ENCODE assay signal across 8 mouse cellular contexts in the genomic region with DNA sequence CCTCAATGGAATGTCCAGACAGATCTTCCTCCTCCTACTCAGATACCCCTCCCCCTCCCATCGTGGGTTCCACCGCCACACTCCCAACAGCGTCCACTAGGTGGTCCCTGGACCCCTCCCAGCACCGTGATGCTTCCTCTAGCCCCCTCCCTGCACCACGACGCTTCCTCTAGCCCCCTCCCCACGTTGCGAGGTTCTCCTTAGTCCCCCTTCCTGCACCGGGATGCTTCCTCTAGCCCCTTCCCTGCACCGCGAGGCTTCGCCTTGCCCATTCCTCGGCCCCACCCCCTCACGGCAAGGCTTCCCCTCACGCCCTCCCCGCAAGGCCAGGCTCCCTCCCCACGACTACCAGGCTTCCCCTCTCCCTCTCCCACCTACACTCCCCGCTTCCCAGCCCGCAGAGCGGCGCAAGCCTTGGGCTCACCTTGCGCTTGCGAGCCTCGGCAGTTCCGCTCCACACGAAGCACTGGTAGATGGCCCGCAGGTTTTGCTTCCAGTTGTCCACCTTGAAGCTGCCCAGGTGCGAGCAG. TPM values are rescaled to one million over a fixed set of nuclear protein-coding genes. Genes with fewer than 3 reads are reported as not detected.
DNase-seq lines count a peak whose midpoint lies in the region; ATAC-seq and TF ChIP-seq lines count a peak whose summit lies in the region.

No protein-coding gene starts in this region.

- peaks cover 12 to 13% of the 10 kb centered on the region in 2 experiments for H3K4me1 ChIP-seq in MEL (ENCODE audit: control insufficient read depth in 1 of 2, insufficient read depth in 2 of 2, low read length in 2 of 2)
- H3K4me1 ChIP-seq in cortical plate, adult 2 months (ENCODE audit: control insufficient read depth, insufficient read depth, low read length): peaks cover 7% of the 10 kb centered on the region
- H3K4me1 ChIP-seq in heart, embryonic 16.5 days (ENCODE audit: control insufficient read depth, insufficient read depth, low read length): peaks cover 13% of the 10 kb centered on the region

- peak; percentile 20 to 27 (median 20); a peak in 3 of 6 replicates for TF ChIP-seq CTCF in MEL (IDR thresholded peaks at IDR 0.05 in 2 of 3, conservative IDR thresholded peaks at IDR 0.05 in 1 of 3; ENCODE audit: control insufficient read depth in 1 of 3, insufficient read depth in 1 of 3, low read depth in 2 of 3, low read length in 3 of 3, poor library complexity in 1 of 3, severe bottlenecking in 1 of 3)
- peak; percentile 38; the same call in 1 of the 2 replicates for TF ChIP-seq CTCF in cortical plate, adult 2 months (IDR thresholded peaks at IDR 0.05; ENCODE audit: extremely low read depth, insufficient read depth, low read length)

- H3K9ac ChIP-seq in MEL (ENCODE audit: control insufficient read depth, low read depth, low read length, poor library complexity, severe bottlenecking): peak overlapping the region; percentile 79
- peak overlapping the region; percentile 94 for H3K9ac ChIP-seq in heart, embryonic 16.5 days (ENCODE audit: low read length)

- no peaks in the 10 kb centered on the region for H3K9me3 ChIP-seq in MEL (replicated peaks; ENCODE audit: insufficient read depth, low read length)
- no peaks in the 10 kb centered on the region for H3K9me3 ChIP-seq in heart, embryonic 16.5 days (replicated peaks; ENCODE audit: control insufficient read depth, low read length)

- peak; percentile 54 to 65 for DNase-seq in B cell, adult 2 months
- DNase-seq in MEL (ENCODE audit: low read depth, low spot score): peak; percentile 76
- peak; percentile 40 for DNase-seq in layer of hippocampus, adult 9-11 months
- DNase-seq in lung, postnatal 14 days: peak; percentile 63
- DNase-seq in retina, postnatal 7 days (ENCODE audit: low read depth, low spot score): peak; percentile 65

- under 1% methylated on average over 28 of the region's 28 CpGs for WGBS in heart, embryonic 16.5 days

- peak overlapping the region; percentile 60 for H3K27ac ChIP-seq in MEL (ENCODE audit: control insufficient read depth, low read depth, low read length)
- H3K27ac ChIP-seq in cortical plate, adult 2 months (ENCODE audit: insufficient read depth, low read length): peak overlapping the region; percentile 99
- H3K27ac ChIP-seq in heart, embryonic 16.5 days (ENCODE audit: low read length): peak overlapping the region; percentile 94

- H3K79me2 ChIP-seq in MEL (ENCODE audit: control insufficient read depth, insufficient read depth, low read length, poor library complexity): peaks cover 22% of the 10 kb centered on the region

- H3K36me3 ChIP-seq in MEL (ENCODE audit: control insufficient read depth in 1 of 2, insufficient read depth in 2 of 2, low read length in 2 of 2): peaks cover 0 to 18% of the 10 kb centered on the region in 2 experiments; a peak in 2 of 4 replicates
- no peaks in the 10 kb centered on the region for H3K36me3 ChIP-seq in heart, embryonic 16.5 days (ENCODE audit: control insufficient read depth, insufficient read depth)

- peak overlapping the region; percentile 78 to 85 for H3K4me3 ChIP-seq in MEL (ENCODE audit: control insufficient read depth in 1 of 2, insufficient read depth in 1 of 2, low read depth in 2 of 2, low read length in 2 of 2)
- peak overlapping the region; percentile 100 for H3K4me3 ChIP-seq in cortical plate, adult 2 months (ENCODE audit: insufficient read depth, low read length)
- H3K4me3 ChIP-seq in heart, embryonic 16.5 days (ENCODE audit: low read length): peak overlapping the region; percentile 82

- H3K4me2 ChIP-seq in heart, embryonic 16.5 days (ENCODE audit: low read depth, low read length): peak overlapping the region; percentile 76

- TF ChIP-seq POLR2A in MEL (IDR thresholded peaks at IDR 0.05; ENCODE audit: control insufficient read depth in 1 of 2, insufficient read depth in 1 of 2, low read depth in 1 of 2, low read length in 2 of 2, poor library complexity in 1 of 2): no peak
- TF ChIP-seq POLR2A in cortical plate, adult 2 months (IDR thresholded peaks at IDR 0.05; ENCODE audit: extremely low read depth, insufficient read depth, low read length): no peak

- ATAC-seq in heart, embryonic 16.5 days (replicated peaks; ENCODE audit: extremely low read depth, insufficient read depth, low FRiP score): peak; percentile 28; the same call in 1 of the 2 replicates
- ATAC-seq in monocyte, adult 5-6 weeks (replicated peaks; ENCODE audit: insufficient number of reproducible peaks, low FRiP score, low TSS enrichment, poor library complexity, severe bottlenecking): no peak

- H3K27me3 ChIP-seq in MEL (ENCODE audit: control insufficient read depth in 1 of 2, insufficient read depth in 2 of 2, low read length in 2 of 2): no peaks in the 10 kb centered on the region; a peak in 1 of 4 replicates
- no peaks in the 10 kb centered on the region for H3K27me3 ChIP-seq in heart, embryonic 16.5 days (ENCODE audit: control insufficient read depth, insufficient read depth, low read length)

- no peak for TF ChIP-seq EP300 in MEL (IDR thresholded peaks at IDR 0.05; ENCODE audit: low read depth in 1 of 2, low read length in 2 of 2)

- TF ChIP-seq RAD21 in MEL (IDR thresholded peaks at IDR 0.05; ENCODE audit: low read depth, low read length): no peak

TF ChIP-seq in MEL, 35 proteins besides CTCF, POLR2A, EP300 and RAD21:
- TF ChIP-seq TBP (IDR thresholded peaks at IDR 0.05; ENCODE audit: low read depth, low read length) (no peak), POLR2AphosphoS5 (IDR thresholded peaks at IDR 0.05; ENCODE audit: borderline replicate concordance, low read depth, low read length) (no peak), CHD1 (IDR thresholded peaks at IDR 0.05; ENCODE audit: low read depth, low read length) (no peak), MAZ (IDR thresholded peaks at IDR 0.05; ENCODE audit: low read depth, low read length) (no peak; the same call in 1 of the 2 replicates), UBTF (IDR thresholded peaks at IDR 0.05; ENCODE audit: borderline replicate concordance, insufficient read depth, low read depth, low read length) (no peak), KAT2A (conservative IDR thresholded peaks at IDR 0.05; ENCODE audit: low read depth, low read length) (no peak), E2F4 (IDR thresholded peaks at IDR 0.05; ENCODE audit: borderline replicate concordance, low read depth, low read length) (no peak), HCFC1 (IDR thresholded peaks at IDR 0.05; ENCODE audit: low read depth, low read length) (no peak), ETS1 (IDR thresholded peaks at IDR 0.05; ENCODE audit: low read depth, low read length) (no peak), RCOR1 (IDR thresholded peaks at IDR 0.05; ENCODE audit: low read depth, low read length) (no peak), SIN3A (IDR thresholded peaks at IDR 0.05; ENCODE audit: low read length) (peak; percentile 51; the same call in 1 of the 2 replicates), USF2 (IDR thresholded peaks at IDR 0.05; ENCODE audit: borderline replicate concordance in 1 of 2, insufficient read depth in 1 of 2, low read depth in 1 of 2, low read length in 2 of 2) (no peak), ELF1 (IDR thresholded peaks at IDR 0.05; ENCODE audit: low read depth, low read length) (0 out of 2 replicates have a peak, but pooled peaks have one; percentile 7), MXI1 (IDR thresholded peaks at IDR 0.05; ENCODE audit: low read depth, low read length) (peak; percentile 71; the same call in 1 of the 2 replicates), MEF2A (IDR thresholded peaks at IDR 0.05; ENCODE audit: extremely low read depth, insufficient replicate concordance, low read depth, low read length, poor library complexity, severe bottlenecking) (no peak)

RNA-seq across cellular contexts. Expression of gene Usp22, which starts 0.5 kb away (rescaled TPM):
- total RNA-seq in MEL (2012; rRNA removed): 36.5 and 37.1 TPM in 2 replicates
- polyA plus RNA-seq in MEL (2012; ENCODE audit: insufficient read depth in 1 of 2, insufficient read length in 2 of 2, low read depth in 1 of 2, low replicate concordance in 2 of 2, missing spikeins in 1 of 2): 100 to 1,000 TPM in 1 of 2 experiments, 10 to 100 TPM in 1; 36.9 to 646 TPM
- 152 and 154 TPM in 2 replicates for polyA plus RNA-seq in cortical plate, adult 2 months (2012; rRNA removed)
- 63.3 and 69.9 TPM in 2 replicates for polyA plus RNA-seq in heart, embryonic 16.5 days (2015; fragmentation: Nextera tagmentation; extraction: Ambion mirVana)
- total RNA-seq in monocyte, adult 5-6 weeks (2017): 40.7 to 65.8 TPM (median 44.4 TPM) in 3 replicates

RNA-seq across cellular contexts. Expression of gene Aldh3a1, which starts 33.0 kb away (rescaled TPM):
- total RNA-seq in MEL (2012; rRNA removed): 0.08 TPM in 1 of 2 replicates, not detected in the other
- polyA plus RNA-seq in MEL (2012; ENCODE audit: insufficient read depth in 1 of 2, insufficient read length in 2 of 2, low read depth in 1 of 2, low replicate concordance in 2 of 2, missing spikeins in 1 of 2): not detected
- polyA plus RNA-seq in cortical plate, adult 2 months (2012; rRNA removed): 1.7 and 2.3 TPM in 2 replicates
- 0.39 TPM in 2 replicates for polyA plus RNA-seq in heart, embryonic 16.5 days (2015; fragmentation: Nextera tagmentation; extraction: Ambion mirVana)
- total RNA-seq in monocyte, adult 5-6 weeks (2017): not detected in 3 replicates

RNA-seq across cellular contexts. Expression of gene Tnfrsf13b, which starts 47.8 kb away (rescaled TPM):
- 7.7 and 11.9 TPM in 2 replicates for total RNA-seq in MEL (2012; rRNA removed)
- polyA plus RNA-seq in MEL (2012; ENCODE audit: insufficient read depth in 1 of 2, insufficient read length in 2 of 2, low read depth in 1 of 2, low replicate concordance in 2 of 2, missing spikeins in 1 of 2): 10 to 100 TPM in 1 of 2 experiments, not detected in 1; 17.9 TPM
- polyA plus RNA-seq in cortical plate, adult 2 months (2012; rRNA removed): 3.3 and 4.8 TPM in 2 replicates
- 2.7 and 5.7 TPM in 2 replicates for polyA plus RNA-seq in heart, embryonic 16.5 days (2015; fragmentation: Nextera tagmentation; extraction: Ambion mirVana)
- 39.9 to 75.6 TPM (median 53.5 TPM) in 3 replicates for total RNA-seq in monocyte, adult 5-6 weeks (2017)
